11 mouse cellular contexts compared by ENCODE assay signal in genomic region chr17:56200586-56200985, GRCm38 (mm10). TPM values are rescaled to one million over a fixed set of nuclear protein-coding genes. Genes with fewer than 3 reads are reported as not detected.
DNase-seq lines count a peak whose midpoint lies in the region; ATAC-seq and TF ChIP-seq lines count a peak whose summit lies in the region.
"Had no signal": no experiment of that assay in that cellular context is flagged by ENCODE, and none has a peak within 500 bp of the region (broad histone marks: within the 10 kb centered on the region; RNA-seq: fewer than 3 reads in every experiment).

No protein-coding gene starts in this region.

- ATAC-seq in forebrain, postnatal 0 days: no peak
- ATAC-seq in forebrain, embryonic 14.5 days: no peak
- no peak for ATAC-seq in liver, postnatal 0 days
- ATAC-seq in heart, embryonic 11.5 days (replicated peaks; ENCODE audit: insufficient number of reproducible peaks, low FRiP score, low TSS enrichment): no peak
- ATAC-seq: activated CD4-positive, CD25-positive, alpha-beta regulatory T cell, adult 4 months had no signal

- no peak overlapping the region for H3K4me3 ChIP-seq in forebrain, postnatal 0 days (ENCODE audit: low read depth, low read length)
- H3K4me3 ChIP-seq in forebrain, embryonic 14.5 days (ENCODE audit: low read depth, low read length): no peak overlapping the region
- H3K4me3 ChIP-seq in liver, postnatal 0 days (ENCODE audit: low read depth, low read length): no peak overlapping the region
- H3K4me3 ChIP-seq in E14TG2a.4 (replicated peaks; ENCODE audit: low read length): no peak overlapping the region
- no peak overlapping the region for H3K4me3 ChIP-seq in heart, embryonic 11.5 days (ENCODE audit: low read depth, low read length)
- H3K4me3 ChIP-seq: heart, embryonic 12.5 days; limb, embryonic 10.5 days had no signal

- H3K27me3 ChIP-seq in forebrain, postnatal 0 days (ENCODE audit: insufficient read depth, low read length): no peaks in the 10 kb centered on the region
- no peaks in the 10 kb centered on the region for H3K27me3 ChIP-seq in forebrain, embryonic 14.5 days (replicated peaks; ENCODE audit: control insufficient read depth, insufficient read depth, low read length)
- H3K27me3 ChIP-seq in liver, postnatal 0 days (ENCODE audit: insufficient read depth, low read length): no peaks in the 10 kb centered on the region
- H3K27me3 ChIP-seq in E14TG2a.4 (ENCODE audit: insufficient read depth, low read length): no peaks in the 10 kb centered on the region
- H3K27me3 ChIP-seq in heart, embryonic 11.5 days (ENCODE audit: control insufficient read depth, insufficient read depth, low read length): no peaks in the 10 kb centered on the region
- H3K27me3 ChIP-seq: heart, embryonic 12.5 days had no signal

- DNase-seq in forebrain, postnatal 0 days: no peak
- DNase-seq in forebrain, embryonic 14.5 days (ENCODE audit: low spot score): no peak
- DNase-seq in liver, postnatal 0 days: no peak
- DNase-seq in liver: no peak
- DNase-seq in mesoderm, embryonic 11.5 days (ENCODE audit: low read depth, low spot score): peak; percentile 17
- no peak for DNase-seq in adrenal gland, postnatal 25 days

- 83% methylated on average over 9 of the region's 9 CpGs for WGBS in forebrain, postnatal 0 days
- 80% methylated on average over 9 of the region's 9 CpGs for WGBS in forebrain, embryonic 14.5 days
- 84% methylated on average over 9 of the region's 9 CpGs for WGBS in liver, postnatal 0 days (ENCODE audit: insufficient replicate concordance)
- WGBS in heart, embryonic 11.5 days (ENCODE audit: insufficient replicate concordance): 86% methylated on average over 9 of the region's 9 CpGs

- no peaks in the 10 kb centered on the region for H3K4me1 ChIP-seq in forebrain, postnatal 0 days (ENCODE audit: insufficient read depth)
- no peaks in the 10 kb centered on the region for H3K4me1 ChIP-seq in forebrain, embryonic 14.5 days (ENCODE audit: control insufficient read depth, insufficient read depth, low read length)
- H3K4me1 ChIP-seq in liver, postnatal 0 days (ENCODE audit: insufficient read depth): peaks cover under 1% of the 10 kb centered on the region; the same call in 1 of the 2 replicates
- peaks cover 25% of the 10 kb centered on the region for H3K4me1 ChIP-seq in E14TG2a.4 (replicated peaks; ENCODE audit: low read depth, low read length)
- H3K4me1 ChIP-seq in heart, embryonic 11.5 days (ENCODE audit: control insufficient read depth, insufficient read depth, low read length): no peaks in the 10 kb centered on the region
- H3K4me1 ChIP-seq: heart, embryonic 12.5 days; limb, embryonic 10.5 days had no signal

- TF ChIP-seq EP300 in liver, postnatal 0 days (IDR thresholded peaks at IDR 0.05; ENCODE audit: low read depth): no peak

- H3K4me2 ChIP-seq in forebrain, postnatal 0 days (ENCODE audit: low read depth): no peak overlapping the region
- H3K4me2 ChIP-seq in forebrain, embryonic 14.5 days (ENCODE audit: low read length): no peak overlapping the region
- no peak overlapping the region for H3K4me2 ChIP-seq in liver, postnatal 0 days (ENCODE audit: low read depth, low read length)
- H3K4me2 ChIP-seq in heart, embryonic 11.5 days: no peak overlapping the region
- H3K4me2 ChIP-seq: heart, embryonic 12.5 days had no signal

- TF ChIP-seq CTCF in forebrain, postnatal 0 days (IDR thresholded peaks at IDR 0.05; ENCODE audit: low read depth): peak; percentile 52
- TF ChIP-seq CTCF in liver, postnatal 0 days (IDR thresholded peaks at IDR 0.05; ENCODE audit: low read depth): peak; percentile 48
- TF ChIP-seq CTCF in E14TG2a.4 (conservative IDR thresholded peaks at IDR 0.05; ENCODE audit: low read length): peak; percentile 72

- no peak overlapping the region for H3K9ac ChIP-seq in forebrain, postnatal 0 days
- no peak overlapping the region for H3K9ac ChIP-seq in forebrain, embryonic 14.5 days (ENCODE audit: low read length)
- no peak overlapping the region for H3K9ac ChIP-seq in liver, postnatal 0 days (replicated peaks)
- H3K9ac ChIP-seq in heart, embryonic 11.5 days (ENCODE audit: low read depth, low read length): no peak overlapping the region
- H3K9ac ChIP-seq: heart, embryonic 12.5 days had no signal

- H3K36me3 ChIP-seq in forebrain, postnatal 0 days (ENCODE audit: insufficient read depth): peaks cover 88% of the 10 kb centered on the region
- H3K36me3 ChIP-seq in forebrain, embryonic 14.5 days (ENCODE audit: control insufficient read depth, insufficient read depth, low read length): peaks cover 87% of the 10 kb centered on the region
- H3K36me3 ChIP-seq in liver, postnatal 0 days (replicated peaks; ENCODE audit: insufficient read depth, low read length): peaks cover 73% of the 10 kb centered on the region
- H3K36me3 ChIP-seq in E14TG2a.4 (ENCODE audit: insufficient read depth, low read length): peaks cover 91% of the 10 kb centered on the region
- peaks cover 70% of the 10 kb centered on the region for H3K36me3 ChIP-seq in heart, embryonic 11.5 days (ENCODE audit: control insufficient read depth, insufficient read depth, low read length)

- H3K9me3 ChIP-seq in forebrain, postnatal 0 days (ENCODE audit: low read length): no peaks in the 10 kb centered on the region
- no peaks in the 10 kb centered on the region for H3K9me3 ChIP-seq in forebrain, embryonic 14.5 days (replicated peaks; ENCODE audit: control insufficient read depth, low read length)
- no peaks in the 10 kb centered on the region for H3K9me3 ChIP-seq in liver, postnatal 0 days (ENCODE audit: low read length)
- no peaks in the 10 kb centered on the region for H3K9me3 ChIP-seq in E14TG2a.4 (ENCODE audit: low read length)
- H3K9me3 ChIP-seq in heart, embryonic 11.5 days (replicated peaks; ENCODE audit: control insufficient read depth, low read length): no peaks in the 10 kb centered on the region
- H3K9me3 ChIP-seq: limb, embryonic 10.5 days had no signal

- H3K27ac ChIP-seq in forebrain, postnatal 0 days (ENCODE audit: low read depth, low read length): no peak overlapping the region
- H3K27ac ChIP-seq in forebrain, embryonic 14.5 days (ENCODE audit: low read depth, low read length): no peak overlapping the region
- no peak overlapping the region for H3K27ac ChIP-seq in liver, postnatal 0 days (ENCODE audit: low read depth)
- H3K27ac ChIP-seq in heart, embryonic 11.5 days (ENCODE audit: low read depth, low read length): no peak overlapping the region
- H3K27ac ChIP-seq: limb, embryonic 10.5 days had no signal

RNA-seq across cellular contexts. Expression of gene Mydgf, which starts 16.9 kb away (rescaled TPM):
- total RNA-seq in forebrain, postnatal 0 days (2014; rRNA removed): 52.3 and 65.1 TPM in 2 replicates
- 65.7 and 75.0 TPM in 2 replicates for polyA plus RNA-seq in forebrain, postnatal 0 days (2015; fragmentation: Nextera tagmentation; extraction: Ambion mirVana)
- polyA plus RNA-seq in forebrain, embryonic 14.5 days (2014; fragmentation: Nextera tagmentation; extraction: Ambion mirVana): 58.8 and 63.5 TPM in 2 replicates
- 45.8 and 49.8 TPM in 2 replicates for polyA plus RNA-seq in liver, postnatal 0 days (2015; fragmentation: Nextera tagmentation; extraction: Ambion mirVana)
- 60.4 TPM in 2 replicates for total RNA-seq in adrenal gland, postnatal 25 days (2021)
- polyA plus RNA-seq in heart, embryonic 11.5 days (2014; fragmentation: Nextera tagmentation; extraction: Ambion mirVana): 78.6 and 87.8 TPM in 2 replicates

RNA-seq across cellular contexts. Expression of gene Dpp9, which starts 18.1 kb away (rescaled TPM):
- total RNA-seq in forebrain, postnatal 0 days (2014; rRNA removed): 16.2 and 21.9 TPM in 2 replicates
- 16.1 and 19.5 TPM in 2 replicates for polyA plus RNA-seq in forebrain, postnatal 0 days (2015; fragmentation: Nextera tagmentation; extraction: Ambion mirVana)
- polyA plus RNA-seq in forebrain, embryonic 14.5 days (2014; fragmentation: Nextera tagmentation; extraction: Ambion mirVana): 18.3 and 25.9 TPM in 2 replicates
- polyA plus RNA-seq in liver, postnatal 0 days (2015; fragmentation: Nextera tagmentation; extraction: Ambion mirVana): 10.2 and 12.1 TPM in 2 replicates
- 40.4 and 41.3 TPM in 2 replicates for total RNA-seq in adrenal gland, postnatal 25 days (2021)
- polyA plus RNA-seq in heart, embryonic 11.5 days (2014; fragmentation: Nextera tagmentation; extraction: Ambion mirVana): 21.4 and 23.2 TPM in 2 replicates

RNA-seq across cellular contexts. Expression of gene Tnfaip8l1, which starts 38.3 kb away (rescaled TPM):
- 11.0 and 12.8 TPM in 2 replicates for total RNA-seq in forebrain, postnatal 0 days (2014; rRNA removed)
- polyA plus RNA-seq in forebrain, postnatal 0 days (2015; fragmentation: Nextera tagmentation; extraction: Ambion mirVana): 8.6 TPM in 2 replicates
- 9.7 and 10.9 TPM in 2 replicates for polyA plus RNA-seq in forebrain, embryonic 14.5 days (2014; fragmentation: Nextera tagmentation; extraction: Ambion mirVana)
- 2.8 and 3.3 TPM in 2 replicates for polyA plus RNA-seq in liver, postnatal 0 days (2015; fragmentation: Nextera tagmentation; extraction: Ambion mirVana)
- 6.2 and 7.7 TPM in 2 replicates for total RNA-seq in adrenal gland, postnatal 25 days (2021)
- polyA plus RNA-seq in heart, embryonic 11.5 days (2014; fragmentation: Nextera tagmentation; extraction: Ambion mirVana): 4.7 and 6.0 TPM in 2 replicates

RNA-seq across cellular contexts. Expression of gene Fem1a, which starts 56.0 kb away (rescaled TPM):
- 44.2 and 53.6 TPM in 2 replicates for total RNA-seq in forebrain, postnatal 0 days (2014; rRNA removed)
- polyA plus RNA-seq in forebrain, postnatal 0 days (2015; fragmentation: Nextera tagmentation; extraction: Ambion mirVana): 15.4 and 17.2 TPM in 2 replicates
- polyA plus RNA-seq in forebrain, embryonic 14.5 days (2014; fragmentation: Nextera tagmentation; extraction: Ambion mirVana): 18.0 and 22.0 TPM in 2 replicates
- polyA plus RNA-seq in liver, postnatal 0 days (2015; fragmentation: Nextera tagmentation; extraction: Ambion mirVana): 5.1 and 5.2 TPM in 2 replicates
- 30.0 and 32.0 TPM in 2 replicates for total RNA-seq in adrenal gland, postnatal 25 days (2021)
- polyA plus RNA-seq in heart, embryonic 11.5 days (2014; fragmentation: Nextera tagmentation; extraction: Ambion mirVana): 17.9 and 19.3 TPM in 2 replicates
